Mouse (Mus musculus) cerebellum, postnatal 4 days (tissue): ENCODE results near the gene Afmid.

Experiments used
- DNase-seq, 2 experiments: peaks; one replicate each; pipeline ENCODE4 v3.0.0; 2022; ENCODE audit warnings: low spot score in 2 of 2, mixed read lengths in 1 of 2

Afmid gene

GRCm38 (mm10) chr11:117879676-117880075, 54.0 kb downstream of the Afmid start:
- no peak for DNase-seq

- DNase-seq: peak in 1 of 2 experiments; percentile 50
Measured at GRCm38 (mm10) chr11:117880336-117880976, 54.7 kb downstream of the Afmid start.

GRCm38 (mm10) chr11:117880977-117881358, 55.2 kb downstream of the Afmid start:
- DNase-seq: no peak

- no peak for DNase-seq
Measured at GRCm38 (mm10) chr11:117881787-117882186, 56.1 kb downstream of the Afmid start.

GRCm38 (mm10) chr11:117882208-117882607, 56.5 kb downstream of the Afmid start:
- DNase-seq: no peak

DNA sequence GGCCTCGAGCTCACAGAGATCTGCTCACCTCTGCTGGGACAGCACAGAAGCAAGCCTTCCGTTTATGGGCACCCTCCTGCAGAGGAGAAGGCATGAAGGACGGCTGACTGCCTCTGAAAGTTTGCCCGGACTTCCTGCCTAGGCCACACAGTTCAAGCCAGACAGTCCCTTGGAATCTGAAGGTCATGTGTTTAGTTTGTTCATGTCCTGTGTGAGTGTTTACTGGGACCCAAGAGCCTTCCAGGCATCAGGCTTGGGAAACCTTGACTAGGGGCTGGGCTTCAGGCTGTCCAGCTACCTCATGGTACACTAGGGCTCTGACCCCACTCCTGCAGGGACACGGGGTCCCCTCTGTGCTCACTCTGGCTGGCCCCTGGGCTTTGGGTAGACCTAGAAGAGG, 60.3 kb downstream of the Afmid start:
- DNase-seq: no peak

DNA sequence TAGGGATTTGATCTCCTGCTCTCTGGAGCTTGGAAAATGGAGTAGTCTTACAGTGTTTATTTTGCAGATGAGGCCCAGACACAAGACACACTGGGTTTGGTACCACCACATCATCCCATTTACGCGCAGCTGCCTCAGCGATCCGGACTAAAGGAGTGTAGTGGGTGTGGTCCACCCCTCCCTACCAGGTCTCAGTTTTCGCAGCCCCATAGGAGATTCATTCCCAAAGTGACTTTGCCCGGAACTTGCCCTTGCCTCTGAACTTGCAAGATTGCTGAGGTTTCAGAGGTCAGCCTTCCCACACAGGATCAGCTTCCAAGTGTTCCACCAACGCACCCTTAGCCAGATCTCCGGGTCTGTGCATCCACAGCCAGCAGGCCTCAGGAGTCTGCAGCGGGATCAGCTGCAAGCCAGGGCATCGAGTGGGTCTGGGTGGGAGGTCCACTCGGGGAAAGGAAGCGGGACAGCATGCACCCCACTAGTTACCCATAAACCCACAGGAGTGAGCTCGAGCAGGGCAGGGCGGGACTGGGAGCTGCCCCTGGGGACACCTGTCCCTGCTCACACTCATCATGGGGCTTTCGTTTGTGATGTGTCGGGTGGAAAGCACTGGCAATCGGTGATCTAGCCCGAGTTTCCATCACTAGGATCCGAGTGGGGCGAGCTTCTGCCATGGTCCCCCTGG, 62.6 kb downstream of the Afmid start:
- no peak for DNase-seq

DNA sequence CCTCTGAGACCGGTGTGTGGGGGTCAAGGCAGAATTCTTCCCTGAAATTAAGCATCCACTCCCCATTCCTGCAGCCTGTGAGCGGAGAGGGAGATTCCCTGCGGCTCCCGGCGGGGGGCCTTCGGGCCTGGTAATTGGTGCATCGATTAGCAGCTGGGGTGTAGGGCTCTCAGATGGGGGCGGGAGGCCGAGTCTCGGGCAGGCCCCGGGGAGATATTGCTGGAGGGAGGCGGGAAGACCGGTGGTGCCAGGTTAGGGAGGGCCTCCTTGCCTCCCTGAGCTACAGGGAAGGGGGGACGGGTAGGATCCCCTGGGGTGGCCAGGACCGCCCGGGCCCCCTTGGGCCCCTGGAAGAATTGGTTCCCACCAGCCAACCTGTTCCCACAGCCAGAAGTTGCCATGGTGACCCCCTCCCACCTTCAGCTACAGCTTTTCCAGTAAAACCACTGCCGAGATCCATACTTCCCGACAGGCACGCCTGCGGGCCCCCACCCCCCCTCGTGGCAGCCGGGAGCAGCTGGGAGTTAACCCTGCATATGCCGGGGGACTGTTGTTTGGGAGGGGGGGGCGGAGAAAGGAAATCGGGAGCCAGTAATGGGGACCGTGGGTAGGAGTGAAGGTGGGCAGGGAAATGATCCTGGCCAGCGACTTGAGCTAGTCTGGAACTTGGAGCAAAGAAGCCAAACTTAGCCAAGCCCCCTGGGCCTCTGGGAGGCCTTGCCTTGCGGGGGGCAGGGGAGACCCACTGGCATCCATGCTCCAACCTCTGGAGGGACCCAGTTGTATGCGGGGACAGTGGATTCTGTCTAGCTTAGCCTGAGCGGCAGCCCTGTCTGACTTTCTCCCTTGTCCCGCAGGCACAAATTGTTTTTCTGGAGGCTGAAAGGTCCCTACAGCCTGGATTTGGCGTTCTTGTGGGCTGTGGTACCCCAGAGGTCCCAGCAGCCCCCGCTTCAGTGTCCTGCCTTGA, 63.4 kb downstream of the Afmid start:
- no peak for DNase-seq
